In the genomic region with DNA sequence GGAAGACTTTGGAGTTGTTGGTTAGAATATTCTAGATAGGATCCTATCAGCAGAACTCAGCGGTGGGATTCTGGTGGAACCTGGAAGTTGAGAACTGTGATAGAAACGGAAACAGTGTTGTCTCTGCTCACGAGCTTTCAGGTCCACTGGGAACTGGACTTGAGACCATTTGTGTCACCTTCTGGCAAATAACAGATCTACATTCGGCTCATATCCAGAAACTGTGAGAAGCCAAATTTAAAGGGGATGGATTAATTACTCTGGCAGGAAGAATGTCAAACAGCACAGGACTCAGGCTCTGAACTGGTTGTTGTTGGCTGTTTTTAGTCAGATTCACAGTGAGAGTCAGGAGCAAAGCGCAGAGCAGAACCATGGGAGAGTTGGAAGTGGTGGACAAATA, we compare ENCODE assay signal across 23 mouse cellular contexts.
DNase-seq lines count a peak whose midpoint lies in the region; ATAC-seq and TF ChIP-seq lines count a peak whose summit lies in the region.
"Had no signal": no experiment of that assay in that cellular context is flagged by ENCODE, and none has a peak within 500 bp of the region (broad histone marks: within the 10 kb centered on the region; RNA-seq: fewer than 3 reads in every experiment).

No protein-coding gene starts in this region.

- H3K9ac ChIP-seq in kidney, embryonic 14.5 days (ENCODE audit: low read depth, low read length): no peak overlapping the region
- no peak overlapping the region for H3K9ac ChIP-seq in kidney, embryonic 16.5 days (replicated peaks; ENCODE audit: low read length)
- H3K9ac ChIP-seq: embryonic facial prominence, embryonic 12.5 days; forebrain, embryonic 13.5 days; forebrain, embryonic 15.5 days had no signal

- no peaks in the 10 kb centered on the region for H3K9me3 ChIP-seq in kidney, embryonic 14.5 days (ENCODE audit: control insufficient read depth, low read length)
- no peaks in the 10 kb centered on the region for H3K9me3 ChIP-seq in kidney, embryonic 16.5 days (ENCODE audit: low read length)
- H3K9me3 ChIP-seq: embryonic facial prominence, embryonic 10.5 days; embryonic facial prominence, embryonic 12.5 days; forebrain, embryonic 13.5 days; forebrain, embryonic 15.5 days; G1E had no signal

- H3K27ac ChIP-seq in kidney, adult 2 months (ENCODE audit: insufficient read depth, low read depth, low read length): no peak overlapping the region
- no peak overlapping the region for H3K27ac ChIP-seq in kidney, embryonic 14.5 days (ENCODE audit: low read depth, low read length)
- 0 out of 2 replicates have a peak overlapping the region, but pooled peaks have one; percentile 16 for H3K27ac ChIP-seq in kidney, embryonic 16.5 days (ENCODE audit: low read length)
- H3K27ac ChIP-seq: embryonic facial prominence, embryonic 10.5 days; embryonic facial prominence, embryonic 12.5 days; forebrain, embryonic 13.5 days; forebrain, embryonic 15.5 days had no signal

- 86% methylated on average over 5 of the region's 5 CpGs for WGBS in kidney, adult 2 months
- 88% methylated on average over 5 of the region's 5 CpGs for WGBS in kidney, embryonic 14.5 days
- 86% methylated on average over 5 of the region's 5 CpGs for WGBS in kidney, embryonic 16.5 days

- no peaks in the 10 kb centered on the region for H3K4me1 ChIP-seq in kidney, adult 2 months (ENCODE audit: control insufficient read depth, insufficient read depth, low read length)
- H3K4me1 ChIP-seq in kidney, embryonic 14.5 days (ENCODE audit: control insufficient read depth, insufficient read depth, low read length): peaks cover 4% of the 10 kb centered on the region; the same call in 1 of the 2 replicates
- H3K4me1 ChIP-seq in kidney, embryonic 16.5 days (ENCODE audit: insufficient read depth, low read length): no peaks in the 10 kb centered on the region
- H3K4me1 ChIP-seq: embryonic facial prominence, embryonic 12.5 days; forebrain, embryonic 13.5 days had no signal

- TF ChIP-seq POLR2A in kidney, adult 2 months (IDR thresholded peaks at IDR 0.05; ENCODE audit: low read depth, low read length): no peak

- no peaks in the 10 kb centered on the region for H3K27me3 ChIP-seq in kidney, adult 2 months (replicated peaks; ENCODE audit: control insufficient read depth, insufficient read depth, low read length)
- no peaks in the 10 kb centered on the region for H3K27me3 ChIP-seq in kidney, embryonic 14.5 days (ENCODE audit: control insufficient read depth, insufficient read depth, low read length)
- H3K27me3 ChIP-seq in kidney, embryonic 16.5 days (ENCODE audit: insufficient read depth, low read length): no peaks in the 10 kb centered on the region
- H3K27me3 ChIP-seq: embryonic facial prominence, embryonic 12.5 days; forebrain, embryonic 13.5 days; forebrain, embryonic 15.5 days; Patski had no signal

- no peak overlapping the region for H3K4me3 ChIP-seq in kidney, adult 2 months (ENCODE audit: insufficient read depth, low read depth, low read length)
- H3K4me3 ChIP-seq in kidney, embryonic 14.5 days (ENCODE audit: low read length): no peak overlapping the region
- no peak overlapping the region for H3K4me3 ChIP-seq in kidney, embryonic 16.5 days (ENCODE audit: low read length)
- H3K4me3 ChIP-seq: embryonic facial prominence, embryonic 10.5 days; embryonic facial prominence, embryonic 12.5 days; forebrain, embryonic 13.5 days; forebrain, embryonic 15.5 days had no signal

- ATAC-seq in kidney, embryonic 14.5 days (ENCODE audit: low FRiP score, low TSS enrichment): no peak
- ATAC-seq in kidney, embryonic 16.5 days (ENCODE audit: low FRiP score, low TSS enrichment): no peak
- ATAC-seq: activated CD4-positive, CD25-positive, alpha-beta regulatory T cell, adult 4 months; CD4-positive, CD25-positive, alpha-beta regulatory T cell, adult 4 months; forebrain, embryonic 13.5 days; forebrain, embryonic 15.5 days; Patski had no signal

- H3K4me2 ChIP-seq in kidney, embryonic 14.5 days (replicated peaks; ENCODE audit: low read depth, low read length): no peak overlapping the region
- H3K4me2 ChIP-seq in kidney, embryonic 16.5 days (replicated peaks; ENCODE audit: low read depth, low read length): no peak overlapping the region
- H3K4me2 ChIP-seq: embryonic facial prominence, embryonic 12.5 days; forebrain, embryonic 13.5 days; forebrain, embryonic 15.5 days had no signal

- TF ChIP-seq CTCF in kidney, adult 2 months (conservative IDR thresholded peaks at IDR 0.05; ENCODE audit: insufficient read depth, insufficient read length, low read depth, low read length): no peak

- H3K36me3 ChIP-seq in kidney, adult 2 months (ENCODE audit: control insufficient read depth, insufficient read depth, low read length): no peaks in the 10 kb centered on the region
- H3K36me3 ChIP-seq in kidney, embryonic 14.5 days (ENCODE audit: control insufficient read depth, insufficient read depth, low read length): no peaks in the 10 kb centered on the region
- no peaks in the 10 kb centered on the region for H3K36me3 ChIP-seq in kidney, embryonic 16.5 days (ENCODE audit: insufficient read depth, low read length)
- H3K36me3 ChIP-seq: embryonic facial prominence, embryonic 10.5 days; embryonic facial prominence, embryonic 12.5 days; forebrain, embryonic 15.5 days; G1E had no signal

- peak; percentile 67 for DNase-seq in kidney, adult 2 months
- DNase-seq in kidney, adult 9 months: peak; percentile 66
- DNase-seq in kidney, postnatal 4 days: no peak
- DNase-seq in kidney, adult 18-20 months: no peak
- DNase-seq: adrenal gland, adult 8-10 months; adrenal gland, postnatal 14 days; adrenal gland, postnatal 36 days; B cell, adult 2 months; cerebellum, adult 11-12 months; cerebellum, adult 2 months; cerebellum, adult 9-10 months; cerebellum, postnatal 10 days; cerebellum, postnatal 25 days had no signal

Comparison
In these comparisons a context has a peak if more than half of its experiments do, and no peak if none do; other contexts are left out.
1. DNase-seq: peak in kidney, adult 2 months (single experiment) and kidney, adult 9 months (single experiment); none in kidney, postnatal 4 days (0 of 2) and kidney, adult 18-20 months (single experiment).